Mouse (Mus musculus) spleen, embryonic (tissue): ENCODE data around the gene Jade1.

ENCODE experiments used
- CTCF ChIA-PET: fragments of 350-600 bp; sonication (Branson Sonifier 250); formaldehyde crosslinking; loops from one replicate; lab custom pipeline; 2022; lab: Charles Lee

Gene Jade1

DNA sequence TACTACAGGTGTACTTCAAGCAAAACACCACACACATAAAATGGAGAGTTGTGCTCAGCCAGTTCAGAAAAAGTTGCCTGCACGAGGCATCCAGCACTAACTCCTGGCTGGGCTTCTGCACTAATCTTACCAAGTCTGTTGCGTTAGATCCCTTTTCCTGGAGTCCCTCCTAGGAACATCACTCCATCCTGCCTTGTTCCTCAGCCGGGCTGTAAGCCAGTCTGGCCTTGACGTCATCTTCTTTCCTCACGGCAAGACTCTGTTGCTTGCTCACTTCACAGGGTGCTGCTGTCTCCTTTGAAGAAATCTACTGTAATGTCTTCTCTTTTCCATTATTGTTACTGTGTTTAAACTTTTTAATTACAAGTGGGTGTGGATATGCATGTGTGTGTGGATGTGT lies 20.4 kb downstream of the Jade1 start:
- CTCF ChIA-PET = interaction anchor here (0.6 kb wide), 1 partner anchor 24 kb away, joined by 3 read pairs; no protein-coding TSS in a partner anchor

DNA sequence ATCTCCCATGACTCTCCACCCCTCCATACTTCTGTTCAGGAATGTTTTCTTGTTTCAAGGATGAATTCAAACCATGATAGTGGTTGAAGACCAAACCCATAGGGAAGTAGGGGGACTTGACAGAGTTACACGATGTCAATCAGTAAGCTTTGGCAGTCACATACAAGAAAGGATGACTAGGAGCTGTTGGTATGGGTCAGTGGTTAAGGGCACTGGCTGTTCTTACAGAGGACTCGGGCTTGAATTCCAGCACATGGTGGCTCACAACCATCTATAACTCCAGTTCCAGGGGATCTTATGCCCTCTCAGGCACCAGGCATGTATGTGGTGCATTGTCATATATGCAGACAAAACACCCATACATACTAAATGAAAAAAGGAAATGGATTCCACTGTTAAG lies 21.7 kb downstream of the Jade1 start:
- CTCF ChIA-PET = no interaction called here

DNA sequence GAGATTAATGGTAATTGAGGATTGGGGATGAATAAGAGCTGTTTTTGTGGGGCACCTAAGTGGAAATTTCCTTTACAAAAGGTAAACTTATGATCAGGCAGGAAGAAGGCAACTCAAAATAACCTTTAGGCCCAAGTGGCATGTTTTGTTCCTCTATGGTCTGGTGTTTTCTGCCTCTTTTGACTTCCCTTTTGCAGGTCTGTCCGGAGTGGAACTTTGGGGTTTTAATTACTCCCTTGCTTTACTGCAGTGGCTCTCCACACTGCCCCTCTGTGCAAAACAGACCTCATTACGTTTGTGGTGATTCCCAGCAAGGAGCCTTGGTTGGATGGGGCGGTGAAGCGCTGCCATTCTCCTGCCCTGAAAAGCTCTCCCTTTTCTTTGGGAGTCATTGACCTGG lies 24.3 kb downstream of the Jade1 start:
- CTCF ChIA-PET = interaction anchor here (0.6 kb wide), 1 partner anchor 1199 kb away, joined by 6 read pairs; no protein-coding TSS in a partner anchor

DNA sequence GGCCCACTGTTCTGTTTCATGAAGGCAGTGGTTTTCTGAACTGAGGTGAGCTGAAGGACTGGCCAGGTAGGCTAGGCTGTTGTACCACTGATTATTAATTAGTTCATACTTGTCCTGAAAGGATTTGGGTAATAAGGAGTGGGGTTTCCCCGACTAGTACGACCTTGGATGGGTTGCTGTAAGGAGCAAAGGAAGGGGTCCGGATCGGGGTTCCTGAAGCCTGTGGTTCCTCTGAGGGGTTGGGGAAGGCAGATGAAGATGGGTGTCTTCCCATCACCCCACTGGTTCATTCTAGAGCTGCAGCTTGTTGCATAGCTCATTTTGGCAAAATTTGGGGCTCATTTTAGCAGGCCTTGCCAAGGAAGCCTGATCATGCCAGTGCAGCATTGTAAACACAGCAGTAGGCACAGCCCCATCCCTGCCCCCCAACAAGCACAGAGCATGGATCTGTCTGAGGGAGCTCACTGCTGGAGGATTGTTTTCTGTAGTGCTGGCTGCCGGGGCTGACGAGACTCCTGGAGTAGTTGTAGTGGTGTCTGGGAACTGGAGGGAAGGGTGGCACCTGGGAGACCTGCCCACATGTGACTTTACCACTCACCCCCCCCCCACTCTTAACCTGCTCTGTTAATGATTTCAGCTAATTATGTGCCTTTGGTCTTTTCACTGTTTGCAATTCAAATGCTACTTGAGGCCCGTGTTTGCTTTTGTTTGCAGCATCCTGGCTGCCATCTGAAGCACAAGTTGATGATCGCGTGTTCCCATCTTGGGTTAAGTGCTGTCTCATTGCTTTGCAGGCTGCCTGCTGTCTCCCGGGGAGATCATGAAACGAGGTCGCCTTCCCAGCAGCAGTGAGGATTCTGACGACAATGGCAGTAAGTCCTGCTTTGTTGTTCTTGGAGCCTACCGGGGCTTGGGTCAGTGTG lies 25.1 kb downstream of the Jade1 start:
- CTCF ChIA-PET = interaction anchor here (0.6 kb wide), 2 partner anchors 9 to 1200 kb away, joined by 6 to 8 read pairs; no protein-coding TSS in a partner anchor

DNA sequence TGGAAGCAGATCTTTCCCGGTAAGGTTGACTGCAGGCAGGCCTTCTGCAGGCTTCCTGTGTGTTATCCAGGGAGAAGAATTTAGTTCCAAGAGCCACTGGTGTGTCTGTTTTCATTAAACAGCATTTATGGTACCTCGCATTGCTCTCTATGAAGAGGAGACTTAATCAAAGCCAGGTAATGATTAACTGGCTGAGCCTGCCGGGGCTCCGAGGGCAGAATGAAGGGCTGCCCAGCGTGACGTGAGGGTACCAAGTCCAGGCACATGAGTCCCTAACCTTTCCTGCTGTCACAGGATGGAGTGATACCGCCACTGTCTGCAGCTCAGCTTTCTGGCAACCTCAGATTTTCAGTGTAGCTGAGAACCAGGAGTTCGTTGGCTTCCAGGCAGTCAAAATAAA lies 25.9 kb downstream of the Jade1 start:
- CTCF ChIA-PET = interaction anchor here (0.6 to 0.8 kb wide), 2 partner anchors 9 to 25 kb away, joined by 3 to 8 read pairs; no protein-coding TSS in a partner anchor

DNA sequence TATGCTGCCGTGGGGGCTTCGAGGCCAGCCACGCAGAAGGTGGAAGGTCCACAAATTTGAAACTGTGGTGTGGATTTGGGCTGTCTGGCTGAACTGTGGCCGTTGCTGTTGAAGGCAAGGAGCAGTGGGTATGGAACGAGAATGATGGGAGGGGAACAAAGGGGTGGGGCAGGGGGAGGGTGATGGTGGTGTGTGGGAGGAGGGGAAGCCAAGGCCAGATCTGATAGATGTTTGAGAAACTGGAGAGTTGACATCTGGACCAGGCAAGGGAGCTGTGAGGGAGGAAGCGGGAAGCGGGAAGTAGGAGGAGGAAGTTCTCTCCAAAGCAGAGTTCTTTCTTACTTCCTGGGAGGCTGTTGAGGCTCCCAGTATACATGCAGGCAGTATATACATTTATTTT lies 26.7 kb downstream of the Jade1 start:
- CTCF ChIA-PET = interaction anchor here (0.8 kb wide), 1 partner anchor 26 kb away, joined by 3 read pairs; no protein-coding TSS in a partner anchor

DNA sequence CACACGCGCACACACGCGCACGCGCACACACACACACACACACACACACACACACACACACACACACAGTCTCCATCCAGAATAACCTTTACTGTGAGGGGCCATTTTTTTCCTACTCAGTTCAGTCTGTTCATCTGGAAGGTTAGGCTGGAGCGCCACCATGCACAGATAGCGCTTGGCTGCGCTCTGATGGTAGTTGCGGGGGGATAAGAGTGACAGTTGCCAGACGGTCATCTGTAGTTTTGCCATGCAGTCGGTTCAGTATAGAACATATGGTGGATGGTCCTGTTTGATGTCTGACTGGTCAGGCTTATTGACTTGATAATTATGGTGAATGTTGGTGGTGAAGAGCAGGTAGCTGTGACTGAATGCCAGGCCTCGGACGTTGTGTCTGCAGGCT lies 27.6 kb downstream of the Jade1 start:
- CTCF ChIA-PET = interaction anchor here (0.6 kb wide), 1 partner anchor 500 kb away, joined by 3 read pairs; no protein-coding TSS in a partner anchor

DNA sequence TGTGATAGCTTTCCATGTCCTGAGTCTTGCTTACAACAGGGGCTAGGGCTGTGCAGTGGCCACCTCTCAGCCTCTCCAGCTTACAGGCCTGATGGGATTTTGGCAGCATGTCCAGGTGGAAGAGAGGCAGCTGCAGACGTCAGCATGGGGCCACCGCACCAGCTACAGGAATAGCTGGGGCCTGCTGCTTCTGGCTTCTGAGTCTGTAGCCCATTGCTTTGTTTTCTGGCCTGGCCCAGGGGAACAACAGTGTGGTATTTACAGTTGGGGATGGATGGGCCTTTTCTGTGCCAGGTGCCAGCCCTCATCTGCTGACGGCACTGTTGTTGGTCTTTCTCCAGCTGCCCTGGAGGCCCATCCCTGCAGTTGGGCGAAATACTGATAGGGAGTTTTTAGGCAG lies 28.1 kb downstream of the Jade1 start:
- CTCF ChIA-PET = no interaction called here

DNA sequence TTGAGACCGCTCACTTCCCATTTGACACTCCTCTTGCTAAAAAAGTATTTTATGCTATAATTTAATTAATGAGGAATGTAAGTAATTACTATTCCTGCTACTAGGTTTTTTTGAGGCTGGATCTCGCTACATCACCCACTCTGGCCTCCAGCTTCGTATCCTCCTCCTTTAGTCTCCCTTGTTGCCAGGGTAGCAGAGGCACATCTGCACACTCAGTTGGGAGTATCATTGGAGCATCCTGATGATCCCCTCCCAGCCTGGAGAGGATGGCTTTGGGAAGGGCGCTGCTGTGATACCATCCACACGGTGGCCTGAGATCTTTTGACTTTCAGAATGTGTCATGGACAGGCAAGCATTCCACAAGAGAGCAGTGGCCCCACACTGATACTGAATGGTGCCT lies 30.0 kb downstream of the Jade1 start:
- CTCF ChIA-PET = no interaction called here

DNA sequence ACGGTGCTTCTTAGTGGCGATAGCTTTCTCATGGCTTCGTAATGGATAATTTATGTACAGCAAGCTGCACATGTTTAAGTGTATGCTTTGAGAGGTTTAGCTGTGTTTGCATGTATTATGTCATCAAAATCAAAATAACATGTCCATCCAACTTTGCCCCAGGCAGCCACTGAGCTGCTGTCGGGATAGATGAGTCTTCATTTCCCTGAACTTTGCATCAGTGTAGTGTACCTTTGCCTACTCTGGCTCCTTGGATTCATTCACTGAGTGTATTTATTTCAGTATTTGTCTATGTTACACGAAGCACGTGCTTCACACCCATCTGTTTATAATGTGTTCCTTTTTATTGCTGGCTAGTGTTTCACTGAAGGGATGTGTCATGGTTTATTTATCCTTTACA lies 30.8 kb downstream of the Jade1 start:
- CTCF ChIA-PET = no interaction called here

DNA sequence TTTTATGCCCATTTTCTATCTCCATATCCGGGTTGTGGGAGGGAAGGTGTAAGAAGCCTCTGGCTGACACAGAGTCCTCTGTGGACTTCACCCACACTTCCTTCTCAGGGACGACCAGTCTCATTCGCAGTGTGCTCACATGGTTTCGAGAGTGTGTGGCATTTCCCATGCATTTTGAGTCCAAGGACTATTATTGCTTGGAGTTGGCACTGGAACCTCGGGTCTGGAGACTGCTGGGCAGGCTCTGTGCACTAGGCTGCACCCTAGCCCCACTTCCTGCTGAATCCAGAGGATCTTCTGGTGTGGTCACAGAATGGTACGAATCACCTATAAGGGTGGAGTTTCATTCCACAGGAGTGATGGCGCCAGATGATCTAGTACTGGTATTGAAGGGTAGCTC lies 31.4 kb downstream of the Jade1 start:
- CTCF ChIA-PET = no interaction called here

DNA sequence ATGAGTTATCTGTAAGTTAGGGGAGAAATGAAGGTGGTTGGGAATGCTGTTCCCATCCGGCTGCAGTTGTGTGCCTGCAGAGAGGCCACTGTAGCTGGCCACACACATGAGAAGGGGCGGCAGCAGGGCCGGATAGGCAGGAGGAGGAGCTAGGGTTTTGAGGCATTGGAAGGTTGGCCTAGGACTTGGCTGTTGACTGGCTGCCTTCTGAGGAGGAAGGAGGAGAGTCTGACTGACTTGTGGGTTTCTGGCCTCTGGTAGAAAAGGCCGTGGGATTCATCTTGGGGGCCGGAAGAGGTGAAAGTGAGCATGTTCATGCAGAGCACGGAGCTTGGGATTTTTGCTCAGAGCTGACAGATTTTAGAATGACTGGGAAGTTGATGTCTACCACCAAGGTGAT lies 32.1 kb downstream of the Jade1 start:
- CTCF ChIA-PET = no interaction called here

DNA sequence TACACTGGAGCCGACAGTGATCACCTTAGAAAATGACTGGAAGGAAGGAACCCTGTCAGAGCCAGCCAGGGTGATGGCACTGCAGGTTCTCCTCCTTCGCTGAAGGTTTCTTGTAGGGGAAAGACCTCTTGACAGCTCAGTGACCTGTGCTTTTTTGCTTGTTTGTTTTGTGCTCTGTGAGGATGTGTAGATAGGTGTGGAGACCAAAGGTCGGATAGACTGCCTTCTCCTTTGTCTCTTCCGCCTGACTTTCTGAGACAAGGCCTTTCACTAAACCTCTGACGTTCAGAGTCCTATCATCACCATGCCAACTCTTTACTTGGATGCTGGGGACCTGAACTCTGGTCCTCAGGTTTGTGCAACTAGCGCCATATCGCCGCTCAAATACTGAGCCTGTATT lies 33.0 kb downstream of the Jade1 start:
- CTCF ChIA-PET = no interaction called here

DNA sequence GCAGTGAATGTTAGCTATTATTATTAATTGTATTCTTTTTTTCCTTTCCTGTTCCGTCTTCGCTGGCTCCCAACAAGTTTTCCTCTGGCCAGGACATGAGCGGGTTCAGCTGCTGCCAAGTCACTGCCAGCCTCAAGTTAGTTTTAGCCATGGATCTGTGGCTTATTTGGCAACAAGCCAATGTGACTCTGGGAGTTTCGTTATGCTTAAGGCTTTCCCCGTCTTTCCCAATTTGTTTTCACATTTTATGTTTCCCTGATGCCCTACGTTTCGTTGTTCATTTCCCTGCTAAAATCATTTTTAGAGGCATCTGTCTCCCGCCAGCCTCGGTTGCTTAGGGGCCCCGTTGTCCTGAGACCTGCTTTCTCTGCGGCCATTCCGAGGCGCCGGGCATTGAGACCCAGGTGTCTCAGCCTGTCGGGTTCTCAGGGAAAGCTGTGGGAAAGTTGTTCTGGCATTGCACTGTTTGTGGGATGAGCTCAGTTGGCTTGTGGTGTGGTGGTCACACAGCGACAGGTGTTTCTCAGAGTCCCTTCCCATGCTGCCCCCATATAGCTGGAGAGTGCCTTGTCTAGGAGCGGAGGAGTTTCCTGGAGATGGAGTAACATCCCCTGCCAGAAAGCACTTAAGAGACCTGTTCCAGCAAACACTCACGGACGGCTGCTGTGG lies 33.8 kb downstream of the Jade1 start:
- CTCF ChIA-PET = no interaction called here

DNA sequence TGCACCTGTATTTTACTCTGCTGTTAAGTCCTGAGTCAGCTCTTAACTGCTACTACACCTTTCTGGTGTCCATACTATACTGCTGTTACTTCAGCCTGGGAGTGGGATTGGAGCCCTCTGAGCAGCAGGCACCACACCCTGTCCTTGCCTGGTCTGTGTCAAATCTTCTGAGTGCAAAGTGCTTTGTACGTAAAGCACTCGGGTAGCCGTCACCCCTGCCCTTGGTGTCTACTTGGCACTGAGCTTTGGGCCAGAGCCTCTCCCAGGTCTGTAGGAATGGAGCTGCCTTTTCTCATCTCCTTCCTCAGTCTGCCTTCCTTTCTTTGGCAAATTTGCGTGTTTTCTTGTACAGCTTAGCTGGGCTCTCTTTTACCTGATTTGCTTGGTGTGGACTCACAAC lies 34.5 kb downstream of the Jade1 start:
- CTCF ChIA-PET = no interaction called here

DNA sequence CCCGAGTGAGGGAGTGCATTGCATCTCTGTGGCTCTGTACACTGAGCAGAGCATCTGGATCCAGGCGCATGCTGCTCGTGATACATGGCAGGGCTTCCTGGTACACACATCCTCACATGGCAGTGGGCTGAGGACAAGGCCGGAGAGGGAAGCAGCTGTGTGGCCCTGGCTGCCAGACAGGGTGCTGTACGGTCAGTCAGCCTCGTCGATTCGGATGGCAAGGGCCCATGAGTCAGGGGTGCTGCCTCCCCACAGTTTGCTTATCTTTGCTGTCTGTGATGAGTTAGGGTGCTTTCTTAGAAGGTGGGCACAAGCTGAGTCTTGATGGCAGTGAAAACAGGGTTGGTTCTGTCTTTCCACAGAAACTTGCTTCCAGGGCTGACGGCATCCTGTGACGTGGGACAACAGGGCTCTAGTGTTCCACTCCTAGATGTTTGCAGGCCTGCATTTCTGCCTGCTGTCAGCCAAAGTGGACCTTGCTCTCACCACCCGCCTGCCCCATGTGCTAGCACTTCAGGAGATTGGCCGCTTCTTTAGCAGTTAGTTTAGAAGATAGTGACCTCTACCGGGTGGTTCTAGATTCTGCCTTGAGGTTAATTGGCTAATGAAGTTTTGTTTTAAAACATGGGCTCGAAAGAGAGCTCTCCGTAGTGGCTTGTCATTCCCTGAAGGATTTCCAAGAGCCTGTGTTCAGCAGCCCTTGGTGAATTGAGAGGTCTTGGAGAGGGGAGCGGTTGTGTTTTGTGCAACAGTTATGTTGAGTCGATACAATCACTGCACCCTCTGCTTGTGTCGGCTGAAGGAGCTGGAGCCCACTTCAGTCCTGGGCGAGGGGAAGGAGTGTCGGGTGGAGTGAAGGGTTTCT lies 35.4 kb downstream of the Jade1 start:
- CTCF ChIA-PET = no interaction called here

DNA sequence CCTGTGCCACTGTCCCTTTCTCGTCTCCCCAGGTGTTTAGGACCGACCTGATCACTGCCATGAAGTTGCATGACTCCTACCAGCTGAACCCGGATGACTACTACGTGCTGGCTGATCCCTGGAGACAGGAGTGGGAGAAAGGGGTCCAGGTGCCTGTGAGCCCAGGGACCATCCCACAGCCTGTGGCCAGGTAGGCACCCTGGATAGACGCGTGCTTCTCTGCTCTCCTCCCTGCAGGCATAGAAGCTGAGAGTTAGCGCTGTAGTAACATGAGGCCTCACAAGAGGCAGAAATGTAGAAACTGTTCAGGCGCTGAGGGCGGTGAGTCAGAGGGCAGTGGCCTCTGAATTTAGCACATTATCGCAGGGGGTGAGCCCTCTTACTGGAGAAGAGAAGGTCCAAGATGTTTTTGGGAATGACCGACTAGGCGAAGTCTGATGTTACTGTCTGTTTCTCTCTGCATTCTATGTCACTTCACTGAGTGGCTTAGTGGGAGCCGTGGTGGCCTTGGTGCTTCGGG lies 36.2 kb downstream of the Jade1 start:
- CTCF ChIA-PET = no interaction called here

DNA sequence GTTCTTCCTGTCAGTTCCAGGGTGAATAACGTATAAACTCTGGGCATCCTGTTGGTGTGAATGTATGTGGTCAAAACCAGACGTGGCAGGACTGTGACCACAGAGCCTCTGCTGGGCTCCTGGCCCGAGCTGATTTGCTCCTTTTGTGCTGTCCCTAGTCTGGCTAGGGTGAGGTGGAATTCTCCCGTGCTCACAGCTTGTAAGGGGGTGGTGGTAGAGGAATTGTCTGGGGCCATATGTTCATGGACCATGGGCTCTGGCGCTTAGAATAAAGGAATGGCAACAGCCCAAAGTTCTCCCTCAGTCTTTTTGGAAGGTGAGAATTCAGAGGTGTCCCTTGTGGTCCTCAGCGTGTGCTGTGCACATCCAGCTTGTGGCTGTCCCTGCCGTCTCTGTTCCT lies 37.3 kb downstream of the Jade1 start:
- CTCF ChIA-PET = no interaction called here

DNA sequence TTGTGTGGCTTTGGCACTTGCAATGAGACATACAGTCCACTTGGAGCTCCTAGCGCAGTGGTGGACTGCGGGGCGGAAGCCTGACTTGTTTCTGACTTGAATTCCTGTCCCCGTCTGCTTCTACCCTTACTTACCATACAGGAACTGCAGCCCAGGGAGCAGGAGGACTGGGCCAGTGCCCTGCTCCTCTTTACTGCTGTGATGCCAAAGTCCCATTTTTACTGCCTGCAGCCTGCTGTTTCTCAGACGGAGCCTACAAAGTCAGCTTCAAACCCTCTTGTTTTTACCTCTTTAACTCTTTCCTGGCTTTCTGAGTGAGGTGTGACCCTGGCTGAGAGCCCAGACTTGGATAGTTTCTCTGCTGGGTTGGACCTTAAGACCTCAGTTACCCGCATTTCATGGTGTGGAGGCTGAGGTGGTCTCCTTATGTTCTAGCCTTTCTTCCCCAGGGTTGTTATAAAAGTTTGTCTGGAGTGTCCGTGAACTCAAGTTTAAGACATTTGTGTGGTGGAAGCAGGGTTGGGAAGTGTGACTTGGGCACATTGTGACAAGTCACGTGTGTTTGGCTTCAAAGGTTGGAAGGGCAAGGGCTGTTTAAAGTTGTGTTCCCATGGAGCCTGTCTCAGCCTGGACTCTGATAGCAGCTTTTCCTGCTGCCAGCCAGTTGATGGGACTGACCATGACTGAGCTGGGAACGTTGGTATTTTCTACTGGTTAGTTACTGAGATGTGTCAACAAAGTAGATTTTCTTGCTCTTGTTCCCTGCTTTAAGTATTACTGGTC lies 38.8 kb downstream of the Jade1 start:
- CTCF ChIA-PET = no interaction called here

DNA sequence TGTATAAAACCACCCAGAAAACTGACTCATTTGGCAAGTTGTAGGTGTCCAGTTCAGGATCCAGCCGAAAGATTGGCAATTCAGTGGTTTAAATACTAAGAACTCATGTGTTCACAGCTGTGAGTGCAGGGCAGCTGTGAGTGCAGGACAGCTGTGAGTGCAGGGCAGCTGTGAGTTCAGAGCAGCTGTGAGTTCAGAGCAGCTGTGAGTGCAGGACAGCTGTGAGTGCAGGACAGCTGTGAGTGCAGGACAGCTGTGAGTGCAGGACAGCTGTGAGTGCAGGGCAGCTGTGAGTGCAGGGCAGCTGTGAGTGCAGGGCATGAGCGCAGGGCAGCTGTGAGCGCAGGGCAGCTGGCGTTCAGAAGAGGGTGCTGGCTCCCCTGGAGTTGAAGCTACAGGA lies 39.5 kb downstream of the Jade1 start:
- CTCF ChIA-PET = no interaction called here

DNA sequence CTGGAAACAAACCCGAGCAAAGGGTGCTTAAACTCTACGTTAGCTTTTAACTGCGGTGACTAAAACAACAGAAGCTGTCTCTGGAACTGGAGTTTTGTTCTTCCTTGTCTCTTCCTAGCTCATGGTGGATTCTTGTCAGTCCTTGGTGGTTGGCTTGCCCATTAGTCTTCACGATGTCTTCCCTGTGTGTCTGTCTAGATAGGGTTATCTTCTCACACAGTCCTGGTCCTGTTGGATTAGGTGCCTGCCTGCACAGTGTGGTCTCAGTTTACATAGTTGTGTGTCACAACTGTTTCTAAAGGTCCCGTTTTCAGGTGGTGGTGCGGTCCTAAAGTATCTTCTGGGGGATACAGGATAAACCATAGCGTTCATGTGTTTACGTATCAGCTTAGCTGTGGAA lies 41.5 kb downstream of the Jade1 start:
- CTCF ChIA-PET = no interaction called here
